Mouse (Mus musculus): ENCODE results near the gene Gsx1. TPM values are rescaled to one million over a fixed set of nuclear protein-coding genes. Genes with fewer than 3 reads are reported as not detected.

Gsx1 gene
- polyA plus RNA-seq, 1 experiment from 2014 or later, result 2.1 TPM

- H3K27me3 ChIP-seq (replicated peaks), result peaks cover 4% of the 10 kb centered on the region; the same call in 1 of the 2 replicates
- 96% methylated on average over 20 of the region's 20 CpGs for WGBS
- no peaks in the 10 kb centered on the region for H3K9me3 ChIP-seq (replicated peaks)
- H3K36me3 ChIP-seq, result no peaks in the 10 kb centered on the region
- H3K4me1 ChIP-seq, result peaks cover 7% of the 10 kb centered on the region; the same call in 1 of the 2 replicates
- H3K27ac ChIP-seq (replicated peaks), result no peak overlapping the region
- H3K9ac ChIP-seq (replicated peaks), result no peak overlapping the region
- ATAC-seq (ENCODE audit: low FRiP score), result no peak
- no peak overlapping the region for H3K4me2 ChIP-seq
- H3K4me3 ChIP-seq (replicated peaks), result no peak overlapping the region
These were observed 19.4 kb downstream of the Gsx1 start for GRCm38 (mm10) chr5:147207852-147208251.

GRCm38 (mm10) chr5:147208471-147208870 is 20.0 kb downstream of the Gsx1 start:
- no peaks in the 10 kb centered on the region for H3K36me3 ChIP-seq
- peaks cover 6% of the 10 kb centered on the region; the same call in 1 of the 2 replicates for H3K27me3 ChIP-seq (replicated peaks)
- no peak overlapping the region for H3K4me3 ChIP-seq (replicated peaks)
- no peak for ATAC-seq (ENCODE audit: low FRiP score)
- H3K4me2 ChIP-seq, result no peak overlapping the region
- H3K9me3 ChIP-seq (replicated peaks), result no peaks in the 10 kb centered on the region
- peaks cover 7% of the 10 kb centered on the region; the same call in 1 of the 2 replicates for H3K4me1 ChIP-seq
- no peak overlapping the region for H3K9ac ChIP-seq (replicated peaks)
- 91% methylated on average over 2 of the region's 2 CpGs for WGBS
- no peak overlapping the region for H3K27ac ChIP-seq (replicated peaks)

GRCm38 (mm10) chr5:147227354-147228112 is 39.0 kb downstream of the Gsx1 start:
- Histone ChIP-seq H3K27ac (replicated peaks) (no peak overlapping the region), H3K9me3 (replicated peaks) (no peaks in the 10 kb centered on the region), H3K4me3 (replicated peaks) (no peak overlapping the region), H3K4me2 (peak overlapping the region; percentile 27; the same call in 1 of the 2 replicates), H3K9ac (replicated peaks) (no peak overlapping the region), H3K36me3 (no peaks in the 10 kb centered on the region), H3K27me3 (replicated peaks) (peaks cover 51% of the 10 kb centered on the region), H3K4me1 (peaks cover 14% of the 10 kb centered on the region)
- 17% methylated on average over 25 of the region's 25 CpGs for WGBS
- ATAC-seq (ENCODE audit: low FRiP score), result peak; percentile 59; the same call in 1 of the 2 replicates

- Histone ChIP-seq H3K9ac (replicated peaks) (no peak overlapping the region), H3K4me1 (no peaks in the 10 kb centered on the region), H3K27me3 (replicated peaks) (no peaks in the 10 kb centered on the region), H3K27ac (replicated peaks) (no peak overlapping the region), H3K36me3 (no peaks in the 10 kb centered on the region), H3K9me3 (replicated peaks) (no peaks in the 10 kb centered on the region), H3K4me3 (replicated peaks) (no peak overlapping the region), H3K4me2 (no peak overlapping the region)
- WGBS, result 55% methylated on average over 21 of the region's 21 CpGs
- no peak for ATAC-seq (ENCODE audit: low FRiP score)
These were observed 47.2 kb downstream of the Gsx1 start for GRCm38 (mm10) chr5:147235406-147236309.

Other genes with a start within 250 kb of the Gsx1 start
- gene Gtf3a, start 240.0 kb upstream of the Gsx1 start, polyA plus RNA-seq (2015; fragmentation: Nextera tagmentation; extraction: Ambion mirVana), result 107 and 115 TPM in 2 replicates
- 25.7 and 31.7 TPM in 2 replicates for gene Mtif3, start 224.9 kb upstream of the Gsx1 start, polyA plus RNA-seq (2015; fragmentation: Nextera tagmentation; extraction: Ambion mirVana)
- 4.2 and 6.5 TPM in 2 replicates for gene Lnx2, start 112.1 kb upstream of the Gsx1 start, polyA plus RNA-seq (2015; fragmentation: Nextera tagmentation; extraction: Ambion mirVana)
- 106 and 112 TPM in 2 replicates for gene Polr1d, start 111.6 kb upstream of the Gsx1 start, polyA plus RNA-seq (2015; fragmentation: Nextera tagmentation; extraction: Ambion mirVana)
- gene Pdx1, start 81.3 kb downstream of the Gsx1 start, polyA plus RNA-seq (2015; fragmentation: Nextera tagmentation; extraction: Ambion mirVana), result not detected in 2 replicates
- 3.1 TPM in 1 of 2 replicates, not detected in the other for gene Cdx2, start 118.6 kb downstream of the Gsx1 start, polyA plus RNA-seq (2015; fragmentation: Nextera tagmentation; extraction: Ambion mirVana)
- 0.24 TPM in 1 of 2 replicates, not detected in the other for gene Urad, start 133.7 kb downstream of the Gsx1 start, polyA plus RNA-seq (2015; fragmentation: Nextera tagmentation; extraction: Ambion mirVana)
- gene Flt3, start 211.8 kb downstream of the Gsx1 start, polyA plus RNA-seq (2015; fragmentation: Nextera tagmentation; extraction: Ambion mirVana), result 2.4 and 2.6 TPM in 2 replicates
- gene Pan3, start 241.5 kb downstream of the Gsx1 start, polyA plus RNA-seq (2015; fragmentation: Nextera tagmentation; extraction: Ambion mirVana), result 61.5 and 61.6 TPM in 2 replicates